Mouse (Mus musculus) hindbrain, postnatal 0 days (tissue): ENCODE results near the gene Zfp821. TPM values are rescaled to one million over a fixed set of nuclear protein-coding genes. Genes with fewer than 3 reads are reported as not detected.

Experiments used
- ATAC-seq: fragments of 200-750 bp; cut with Nextera tagmentation; 2 replicates; pipeline ENCODE4 v1.8.0; 2017; ENCODE audit warnings: mild to moderate bottlenecking, moderate TSS enrichment, moderate library complexity
- DNase-seq: peaks from one replicate; pipeline ENCODE4 v3.0.0-alpha.2; 2015; ENCODE audit warnings: low spot score
- H3K27ac ChIP-seq: fragments of 300-500 bp; sonication (generic); 2 replicates; pipeline ENCODE4 v1.5.1; 2014; ENCODE audit warnings: mild to moderate bottlenecking
- H3K27me3 ChIP-seq: fragments of 300-500 bp; sonication (generic); 2 replicates; pipeline ENCODE4 v1.6.1; 2014; ENCODE audit warnings: low read length, mixed read lengths; ENCODE audit not compliant: insufficient read depth
- H3K36me3 ChIP-seq: fragments of 300-500 bp; sonication (generic); 2 replicates; pipeline ENCODE4 v1.6.1; 2014; ENCODE audit warnings: low read length, mixed read lengths; ENCODE audit not compliant: insufficient read depth
- H3K4me1 ChIP-seq: fragments of 300-500 bp; sonication (generic); 2 replicates; pipeline ENCODE4 v1.6.1; 2014; ENCODE audit warnings: antibody characterized with exemption, low read length, mixed read lengths; ENCODE audit not compliant: insufficient read depth
- H3K4me2 ChIP-seq: fragments of 300-500 bp; sonication (generic); 2 replicates; pipeline ENCODE4 v1.6.1; 2014; ENCODE audit warnings: low read depth, mild to moderate bottlenecking, low read length, moderate library complexity, mixed read lengths
- H3K4me3 ChIP-seq: fragments of 300-500 bp; sonication (generic); 2 replicates; pipeline ENCODE4 v1.5.1; 2014; ENCODE audit warnings: low read length
- H3K9ac ChIP-seq: fragments of 300-500 bp; sonication (generic); replicated peaks from 2 replicates; pipeline ENCODE4 v1.6.1; 2014; ENCODE audit warnings: mild to moderate bottlenecking, low read length, moderate library complexity, mixed read lengths
- H3K9me3 ChIP-seq: fragments of 300-500 bp; sonication (generic); 2 replicates; pipeline ENCODE4 v1.6.1; 2016; ENCODE audit warnings: low read length, mixed read lengths
- CTCF ChIP-seq: IDR thresholded peaks from 2 replicates; pipeline ENCODE4 v1.5.1; 2016; ENCODE audit warnings: antibody characterized with exemption, control low read depth, low read depth
- WGBS: fragments of 180-500 bp; shearing (Covaris S2); extraction: QIAGEN DNeasy Blood & Tissue Kit; methylation state at CpG from one replicate; pipeline ENCODE4 v1.1.7; 2014; 5-methylcytosine and 5-hydroxymethylcytosine counted together
- polyA plus RNA-seq: library from polyadenylated mRNA; unstranded; fragments of >200 nt; fragmentation: Nextera tagmentation; extraction: Ambion mirVana; gene quantifications from 2 replicates; pipeline ENCODE4 v1.2.1, GENCODE M21; 2015
- total RNA-seq: library from RNA; depleted of rRNA; stranded (reverse); fragments of >200 nt; gene quantifications from 2 replicates; pipeline ENCODE4 v1.2.3, GENCODE M21; 2014

Zfp821 gene
- total and polyA plus RNA-seq, 2 experiments from 2014 or later, result 50.3 to 56.2 TPM

- ATAC-seq (no peak), DNase-seq (no peak)
- no peaks in the 10 kb centered on the region for H3K27me3 ChIP-seq
- H3K9ac ChIP-seq, result no peak overlapping the region
- H3K27ac ChIP-seq, result no peak overlapping the region
- 95% methylated on average over 9 of the region's 9 CpGs for WGBS
- no peak overlapping the region for H3K4me2 ChIP-seq
- H3K4me1 ChIP-seq, result no peaks in the 10 kb centered on the region
- no peak for TF ChIP-seq CTCF
- H3K4me3 ChIP-seq, result no peak overlapping the region
- H3K36me3 ChIP-seq, result peaks cover 79% of the 10 kb centered on the region
- no peaks in the 10 kb centered on the region for H3K9me3 ChIP-seq
These were observed 29.3 kb upstream of the Zfp821 start for GRCm38 (mm10) chr8:109675896-109676643.

GRCm38 (mm10) chr8:109681535-109681934 is 23.8 kb upstream of the Zfp821 start:
- Histone ChIP-seq H3K4me3 (no peak overlapping the region), H3K4me1 (no peaks in the 10 kb centered on the region), H3K9me3 (no peaks in the 10 kb centered on the region), H3K27ac (no peak overlapping the region), H3K9ac (no peak overlapping the region), H3K4me2 (no peak overlapping the region), H3K36me3 (peaks cover 45% of the 10 kb centered on the region), H3K27me3 (no peaks in the 10 kb centered on the region)
- DNase-seq (no peak), ATAC-seq (no peak)
- no peak for TF ChIP-seq CTCF
- 83% methylated on average over 3 of the region's 3 CpGs for WGBS

GRCm38 (mm10) chr8:109682120-109682519 is 23.2 kb upstream of the Zfp821 start:
- TF ChIP-seq CTCF, result no peak
- H3K4me2 ChIP-seq, result no peak overlapping the region
- H3K27me3 ChIP-seq, result no peaks in the 10 kb centered on the region
- DNase-seq (no peak), ATAC-seq (no peak)
- no peaks in the 10 kb centered on the region for H3K9me3 ChIP-seq
- WGBS, result 92% methylated on average over 5 of the region's 5 CpGs
- H3K27ac ChIP-seq, result no peak overlapping the region
- no peak overlapping the region for H3K4me3 ChIP-seq
- no peaks in the 10 kb centered on the region for H3K4me1 ChIP-seq
- peaks cover 43% of the 10 kb centered on the region for H3K36me3 ChIP-seq
- H3K9ac ChIP-seq, result no peak overlapping the region

- peaks cover 12% of the 10 kb centered on the region for H3K4me1 ChIP-seq
- TF ChIP-seq CTCF, result no peak
- H3K27me3 ChIP-seq, result no peaks in the 10 kb centered on the region
- H3K9me3 ChIP-seq, result no peaks in the 10 kb centered on the region
- no peak for ATAC-seq
- DNase-seq, result no peak
- no peak overlapping the region for H3K4me3 ChIP-seq
- H3K4me2 ChIP-seq, result no peak overlapping the region
- peaks cover 6% of the 10 kb centered on the region; the same call in 1 of the 2 replicates for H3K36me3 ChIP-seq
- 88% methylated on average over 5 of the region's 5 CpGs for WGBS
- H3K9ac ChIP-seq, result no peak overlapping the region
- no peak overlapping the region for H3K27ac ChIP-seq
These were observed 18.1 kb upstream of the Zfp821 start for GRCm38 (mm10) chr8:109687248-109687647.

- no peaks in the 10 kb centered on the region for H3K27me3 ChIP-seq
- TF ChIP-seq CTCF, result peak; percentile 60
- peak overlapping the region; percentile 98; the same call in 1 of the 2 replicates for H3K9ac ChIP-seq
- 50% methylated on average over 5 of the region's 5 CpGs for WGBS
- DNase-seq, result peak; percentile 40
- H3K4me3 ChIP-seq, result peak overlapping the region; percentile 100
- peaks cover 18% of the 10 kb centered on the region for H3K4me1 ChIP-seq
- H3K27ac ChIP-seq, result no peak overlapping the region
- no peaks in the 10 kb centered on the region for H3K9me3 ChIP-seq
- H3K4me2 ChIP-seq, result peak overlapping the region; percentile 56
- H3K36me3 ChIP-seq, result no peaks in the 10 kb centered on the region
- ATAC-seq, result no peak
These were observed 13.6 kb upstream of the Zfp821 start for GRCm38 (mm10) chr8:109691769-109692168.

GRCm38 (mm10) chr8:109692443-109693145 is 12.8 kb upstream of the Zfp821 start:
- peak overlapping the region; percentile 88 for H3K27ac ChIP-seq
- H3K4me3 ChIP-seq, result peak overlapping the region; percentile 100
- peak overlapping the region; percentile 98 for H3K9ac ChIP-seq
- ATAC-seq (peak; percentile 80), DNase-seq (peak; percentile 33)
- H3K9me3 ChIP-seq, result no peaks in the 10 kb centered on the region
- under 1% methylated on average over 37 of the region's 38 CpGs for WGBS
- no peaks in the 10 kb centered on the region for H3K27me3 ChIP-seq
- H3K4me1 ChIP-seq, result peaks cover 18% of the 10 kb centered on the region
- TF ChIP-seq CTCF, result no peak
- peak overlapping the region; percentile 56 for H3K4me2 ChIP-seq
- no peaks in the 10 kb centered on the region for H3K36me3 ChIP-seq
